Mouse (Mus musculus) testis, adult 2 months (tissue): ENCODE data around the gene Hspg2. TPM values are rescaled to one million over a fixed set of nuclear protein-coding genes. Genes with fewer than 3 reads are reported as not detected.

Source experiments
- H3K27ac ChIP-seq: fragments of 200-500 bp; 2 replicates; pipeline ENCODE4 v1.5.1; 2012; ENCODE audit warnings: low read depth, low read length; ENCODE audit not compliant: control insufficient read depth, insufficient read depth
- H3K27me3 ChIP-seq: fragments of 200-500 bp; 2 replicates; pipeline ENCODE4 v1.6.1; 2012; ENCODE audit warnings: mild to moderate bottlenecking, low read length, moderate library complexity; ENCODE audit not compliant: control insufficient read depth, insufficient read depth
- H3K36me3 ChIP-seq: fragments of 200-500 bp; 2 replicates; pipeline ENCODE4 v1.6.1; 2012; ENCODE audit warnings: mild to moderate bottlenecking, low read length; ENCODE audit not compliant: control insufficient read depth, insufficient read depth
- H3K4me1 ChIP-seq: fragments of 200-500 bp; 2 replicates; pipeline ENCODE4 v1.6.1; 2012; ENCODE audit warnings: low read length; ENCODE audit not compliant: control insufficient read depth, insufficient read depth
- H3K4me3 ChIP-seq: fragments of 200-500 bp; 2 replicates; pipeline ENCODE4 v1.5.1; 2012; ENCODE audit warnings: low read depth, mild to moderate bottlenecking, low read length, moderate library complexity, mixed read lengths; ENCODE audit not compliant: control insufficient read depth
- CTCF ChIP-seq: fragments of 200-500 bp; IDR thresholded peaks from 2 replicates; pipeline ENCODE4 v1.5.1; 2012; ENCODE audit warnings: low read depth, mild to moderate bottlenecking, inconsistent platforms, low read length, moderate library complexity; ENCODE audit not compliant: control insufficient read depth, insufficient read depth, insufficient replicate concordance
- POLR2A ChIP-seq: fragments of 200-500 bp; IDR thresholded peaks from 2 replicates; pipeline ENCODE4 v1.6.1; 2012; ENCODE audit warnings: low read depth, mild to moderate bottlenecking, inconsistent platforms, low read length, moderate library complexity; ENCODE audit not compliant: control insufficient read depth
- polyA plus RNA-seq: library from polyadenylated mRNA; depleted of rRNA; stranded (reverse); fragments of >200 nt; gene quantifications from 2 replicates; pipeline ENCODE4 v1.2.3, GENCODE M21; 2012

The Hspg2 gene
- polyA plus RNA-seq, 1 experiment, result 7.4 TPM

GRCm38 (mm10) chr4:137445881-137446280 is 22.7 kb upstream of the Hspg2 start:
- TF ChIP-seq POLR2A (no peak), CTCF (no peak)
- Histone ChIP-seq H3K4me1 (0 out of 2 replicates have a peak, but pooled peaks cover 2% of the 10 kb centered on the region), H3K36me3 (no peaks in the 10 kb centered on the region), H3K27ac (no peak overlapping the region), H3K27me3 (no peaks in the 10 kb centered on the region), H3K4me3 (no peak overlapping the region)

DNA sequence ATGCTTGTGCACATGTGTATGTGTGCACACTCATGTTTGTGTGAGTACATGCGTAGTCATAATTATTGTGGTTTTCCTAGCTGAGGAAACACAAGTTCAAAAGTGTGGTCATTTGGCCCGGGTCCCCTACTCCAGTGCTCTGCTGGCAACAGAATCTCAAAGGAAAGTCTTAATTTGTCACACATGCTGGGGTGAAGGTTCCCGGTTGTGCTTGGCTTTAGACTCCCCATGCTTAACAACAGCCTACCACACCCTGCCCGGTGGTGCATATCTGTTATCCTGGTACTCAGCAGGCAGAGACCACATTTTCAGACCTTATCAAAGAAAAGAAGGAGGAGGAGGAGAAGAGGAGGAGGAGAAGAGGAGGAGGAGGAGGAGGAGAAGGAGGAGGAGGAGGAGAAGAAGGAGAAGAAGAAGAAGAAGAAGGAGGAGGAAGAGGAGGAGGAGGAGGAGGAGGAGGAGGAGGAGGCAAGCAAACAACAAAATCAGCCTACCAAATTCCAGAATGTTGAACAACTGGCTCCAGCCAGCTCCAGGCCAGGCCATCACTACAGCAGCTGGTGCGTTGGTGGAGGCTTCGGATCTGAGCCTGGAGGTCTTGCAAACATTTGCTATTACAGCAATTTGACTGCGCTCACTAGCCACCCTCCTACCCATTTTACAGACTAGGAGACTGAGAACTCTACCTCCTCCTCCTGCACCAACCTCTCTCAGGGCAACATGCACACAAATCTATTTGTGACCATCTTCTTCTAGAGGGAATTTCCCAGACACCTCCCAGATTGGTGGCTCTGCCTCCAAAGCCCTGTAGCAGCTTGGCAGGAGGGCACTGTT is 21.0 kb upstream of the Hspg2 start:
- Histone ChIP-seq H3K4me1 (0 out of 2 replicates have a peak, but pooled peaks cover 2% of the 10 kb centered on the region), H3K27ac (no peak overlapping the region), H3K36me3 (no peaks in the 10 kb centered on the region), H3K27me3 (no peaks in the 10 kb centered on the region), H3K4me3 (no peak overlapping the region)
- TF ChIP-seq CTCF (no peak), POLR2A (no peak)

DNA sequence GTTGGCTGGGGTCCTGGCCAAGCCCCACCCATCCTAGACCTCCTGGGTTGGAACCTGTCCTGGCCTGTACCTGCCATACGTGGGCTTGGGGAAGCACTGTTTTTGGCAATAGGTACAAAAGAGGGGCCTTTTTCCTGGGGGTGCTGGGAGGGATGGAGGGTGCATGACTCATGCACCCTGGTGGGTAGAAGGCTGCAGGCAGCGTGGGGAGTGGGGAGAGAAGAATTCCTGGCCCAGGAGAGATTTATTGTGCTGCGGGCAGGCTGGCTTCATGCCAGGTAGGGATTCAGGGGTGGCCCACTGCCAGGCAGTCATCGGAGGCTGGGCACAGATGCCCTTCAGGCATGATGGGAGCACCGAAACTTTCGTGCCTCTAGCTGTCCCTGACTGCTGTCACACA is 20.4 kb upstream of the Hspg2 start:
- TF ChIP-seq POLR2A, result no peak
- no peak for TF ChIP-seq CTCF
- H3K36me3 ChIP-seq, result no peaks in the 10 kb centered on the region
- no peaks in the 10 kb centered on the region for H3K27me3 ChIP-seq
- H3K4me1 ChIP-seq, result 0 out of 2 replicates have a peak, but pooled peaks cover 2% of the 10 kb centered on the region
- no peak overlapping the region for H3K4me3 ChIP-seq
- H3K27ac ChIP-seq, result no peak overlapping the region

DNA sequence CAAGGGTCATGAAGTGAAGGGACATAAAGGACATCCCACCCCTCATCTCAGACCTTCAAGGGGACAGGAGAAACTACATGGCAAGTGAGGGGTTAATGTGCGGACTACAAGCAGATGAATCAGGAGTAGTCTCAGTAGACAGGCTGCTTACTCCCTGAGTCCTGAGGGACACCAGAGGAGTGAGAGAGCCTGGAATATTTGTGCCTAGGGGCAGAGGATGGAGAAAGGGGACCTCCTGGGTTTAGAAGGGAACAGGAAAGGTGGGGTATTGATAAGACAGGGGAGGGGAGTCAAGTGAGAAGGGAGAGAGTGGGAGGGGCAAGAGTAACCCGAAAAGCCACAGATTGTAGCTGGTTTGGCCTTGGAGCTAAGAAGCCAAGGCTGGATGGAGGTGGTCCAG is 19.9 kb upstream of the Hspg2 start:
- Histone ChIP-seq H3K27ac (no peak overlapping the region), H3K4me3 (no peak overlapping the region), H3K4me1 (0 out of 2 replicates have a peak, but pooled peaks cover 2% of the 10 kb centered on the region), H3K27me3 (no peaks in the 10 kb centered on the region), H3K36me3 (no peaks in the 10 kb centered on the region)
- TF ChIP-seq CTCF (no peak), POLR2A (no peak)

DNA sequence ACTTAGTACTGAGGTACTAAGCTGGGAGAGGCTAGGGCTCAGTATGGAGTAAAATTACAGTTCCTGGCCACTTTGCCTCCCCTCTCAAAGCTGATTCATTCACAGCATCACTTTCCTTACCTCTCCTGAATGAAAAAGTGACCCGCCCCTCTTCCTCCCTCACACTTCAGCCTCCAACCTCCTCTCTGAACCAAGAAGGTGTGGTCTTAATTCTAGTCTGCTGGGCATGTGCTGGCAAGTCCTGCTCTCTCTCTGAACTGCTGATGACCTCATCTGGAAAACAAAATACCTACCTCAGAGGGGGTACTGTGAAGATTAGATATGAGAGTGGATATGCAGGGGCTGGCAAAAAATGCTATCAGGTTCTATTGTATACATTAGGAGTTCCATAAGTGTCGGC is 19.4 kb upstream of the Hspg2 start:
- H3K27me3 ChIP-seq, result no peaks in the 10 kb centered on the region
- TF ChIP-seq CTCF, result no peak
- no peak for TF ChIP-seq POLR2A
- H3K27ac ChIP-seq, result no peak overlapping the region
- 0 out of 2 replicates have a peak, but pooled peaks cover 2% of the 10 kb centered on the region for H3K4me1 ChIP-seq
- no peaks in the 10 kb centered on the region for H3K36me3 ChIP-seq
- H3K4me3 ChIP-seq, result no peak overlapping the region

- H3K36me3 ChIP-seq, result no peaks in the 10 kb centered on the region
- H3K4me1 ChIP-seq, result 0 out of 2 replicates have a peak, but pooled peaks cover 2% of the 10 kb centered on the region
- no peaks in the 10 kb centered on the region for H3K27me3 ChIP-seq
- no peak overlapping the region for H3K4me3 ChIP-seq
- TF ChIP-seq CTCF, result no peak
- H3K27ac ChIP-seq, result no peak overlapping the region
Measured at GRCm38 (mm10) chr4:137449715-137450114, 18.9 kb upstream of the Hspg2 start.

DNA sequence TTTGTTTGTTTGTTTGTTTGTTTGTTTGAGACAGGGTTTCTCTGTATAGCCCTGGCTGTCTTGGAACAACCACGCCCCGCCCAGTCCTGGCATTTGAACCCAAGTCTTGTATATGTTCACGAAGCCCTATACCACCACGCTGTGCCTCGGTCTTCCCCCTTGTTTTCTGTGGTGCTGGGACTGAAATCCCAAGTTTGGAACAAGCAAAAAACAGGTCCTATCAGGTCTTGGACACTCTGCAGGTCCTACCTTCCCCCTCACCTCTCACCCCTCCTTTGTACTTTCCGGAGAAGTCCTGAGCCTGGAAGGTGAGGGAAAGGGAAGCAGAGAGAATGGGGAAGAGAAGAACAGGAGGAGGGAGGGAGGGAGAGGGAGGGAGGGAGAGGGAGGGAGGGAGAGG is 16.4 kb upstream of the Hspg2 start:
- Histone ChIP-seq H3K27ac (no peak overlapping the region), H3K4me3 (peak overlapping the region; percentile 56), H3K36me3 (no peaks in the 10 kb centered on the region), H3K27me3 (no peaks in the 10 kb centered on the region), H3K4me1 (peaks cover 2% of the 10 kb centered on the region; the same call in 1 of the 2 replicates)
- TF ChIP-seq CTCF (no peak), POLR2A (no peak)
